Mouse (Mus musculus) left cerebral cortex, postnatal 36 days (tissue): Measurements from ENCODE around the gene Armt1. TPM values are rescaled to one million over a fixed set of nuclear protein-coding genes. Genes with fewer than 3 reads are reported as not detected.

ENCODE experiments used
- DNase-seq, 2 experiments: peaks; one replicate each; pipeline ENCODE4 v3.0.0; 2021 to 2022; ENCODE audit warnings: low spot score in 2 of 2, mixed read lengths in 1 of 2
- intact Hi-C: fragments of 180-260 bp; cut with DNase I; formaldehyde crosslinking; loops from one replicate; pipeline ENCODE4 v1.15.1; 2025
- total RNA-seq, 2 experiments: library from RNA; stranded (reverse); gene quantifications; 2 replicates each; pipeline ENCODE4 v1.2.3; 2021

Armt1 gene
- 10 to 100 TPM; 20.7 to 22.4 TPM for total RNA-seq

DNA sequence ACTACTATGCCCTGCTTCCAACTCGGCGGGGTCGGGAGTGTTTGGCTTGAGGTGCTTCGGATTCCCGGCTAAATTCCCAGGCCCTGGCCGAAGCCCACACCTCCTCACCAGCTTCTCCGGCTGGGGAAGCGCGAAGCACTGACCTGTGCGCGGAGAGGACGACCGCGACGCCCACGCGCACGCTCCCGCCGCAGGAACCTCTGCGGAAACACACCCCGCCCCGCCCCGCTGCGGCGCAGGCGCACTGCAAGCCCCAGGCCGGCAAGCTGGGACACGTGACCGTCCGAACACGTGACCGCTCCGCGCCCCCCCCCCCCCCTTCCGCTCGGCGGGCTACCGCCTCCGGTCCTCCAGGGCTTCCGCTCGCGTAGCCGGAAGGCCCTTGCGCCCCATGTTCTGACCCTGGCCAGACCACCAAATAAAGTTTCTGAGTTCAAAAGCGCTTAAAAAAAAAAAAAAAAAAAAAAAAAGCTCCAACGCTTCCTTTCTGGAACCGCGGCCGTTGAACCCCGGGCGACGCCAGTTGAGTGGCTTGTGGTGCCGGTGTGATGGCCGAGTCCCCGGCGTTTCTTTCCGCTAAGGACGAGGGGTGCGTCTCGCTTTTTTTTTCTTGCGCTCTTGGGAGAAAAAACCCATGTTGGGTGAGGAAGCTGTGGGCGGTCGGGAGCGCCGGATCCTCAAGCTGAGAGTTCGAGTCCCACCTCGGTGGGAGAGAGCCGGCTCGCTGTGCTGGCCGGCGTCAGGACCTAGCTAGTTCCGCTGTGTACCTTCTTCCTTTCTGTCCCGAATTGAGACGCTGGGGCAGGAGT is at the start of gene Armt1, which contains the start of gene Rmnd1:
TSS of gene Armt1 (plus strand) at position 345 of the 809 bp plus-strand sequence.
TSS of gene Rmnd1 (minus strand) at position 266 of the 809 bp plus-strand sequence.
- DNase-seq: peak; percentile 96 to 97
- intact Hi-C loops: loop anchor here (5.0 kb wide), 1 partner anchor 45 kb away; the partner anchor contains the start of gene Zbtb2

DNA sequence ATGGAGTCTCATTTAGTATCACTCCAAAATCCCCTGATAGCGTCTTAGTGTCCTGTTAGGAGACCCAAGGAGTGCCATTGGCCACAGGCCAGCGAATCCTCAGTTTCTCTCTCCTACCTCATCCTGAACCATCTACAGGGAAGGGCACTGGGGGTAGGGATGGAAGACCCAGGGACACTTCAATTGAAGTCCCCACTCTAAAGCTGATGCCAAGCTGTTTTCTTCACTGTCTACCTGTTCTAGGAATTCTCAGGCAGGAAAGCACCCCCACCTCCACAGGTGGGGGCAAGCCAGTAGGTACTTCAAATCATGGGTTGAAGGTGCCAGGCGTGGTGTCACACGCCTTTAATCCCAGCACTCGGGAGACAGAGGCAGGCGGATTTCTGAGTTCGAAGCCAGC is 48.0 kb upstream of the Armt1 start:
- intact Hi-C loops: no loop called here

DNA sequence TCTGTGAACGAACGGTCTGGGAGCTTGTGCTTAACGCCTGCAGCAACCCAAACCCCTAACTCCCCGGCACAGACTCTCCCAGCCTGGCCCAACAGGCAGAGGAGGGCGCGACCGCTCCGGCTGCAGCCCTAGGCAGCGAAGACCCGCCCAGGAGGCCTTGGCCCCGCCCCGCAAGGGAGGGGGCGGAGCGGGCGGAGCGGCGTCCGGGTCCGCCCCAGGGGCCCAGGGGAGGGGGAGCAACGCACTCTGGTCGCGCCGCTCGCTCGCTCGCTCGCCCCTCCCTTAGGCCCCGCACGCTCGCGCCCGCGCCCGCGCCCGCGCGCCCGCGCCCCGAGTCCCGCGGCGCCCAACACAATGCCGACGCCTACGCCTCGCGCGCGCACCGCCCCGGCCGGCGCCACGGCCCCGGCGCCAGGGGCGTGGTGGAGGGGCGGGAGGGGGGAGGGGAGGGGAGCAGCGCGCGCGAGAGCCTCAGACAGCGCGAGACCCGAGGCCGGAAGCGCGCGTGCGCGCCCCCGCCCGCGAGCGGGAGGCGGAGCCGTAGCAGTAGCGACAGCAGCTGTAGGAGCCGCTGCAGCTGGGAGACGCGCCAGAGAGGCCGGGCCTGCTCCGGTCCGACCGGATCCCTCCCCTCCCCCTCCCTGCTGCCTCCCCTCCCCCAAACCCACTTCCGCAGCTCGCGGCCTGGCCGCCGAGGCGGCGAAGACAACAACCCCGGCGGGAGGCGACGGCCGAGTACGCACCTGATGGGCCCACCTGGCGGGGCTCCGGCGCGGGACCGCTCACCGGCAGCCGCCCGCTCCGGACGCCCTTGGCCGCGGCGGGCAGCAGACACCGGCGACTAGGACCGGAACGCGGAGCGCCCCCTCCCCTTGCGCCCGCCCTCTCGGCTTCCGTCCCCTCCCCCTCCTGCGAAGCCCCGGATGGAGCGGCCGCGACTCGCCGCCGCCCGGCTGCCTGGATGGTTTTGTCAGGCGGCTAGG is 45.4 kb upstream of the Armt1 start:
- intact Hi-C loops: loop anchor here (5.0 kb wide), 1 partner anchor 45 kb away; the partner anchor contains the start of genes Armt1 and Rmnd1
- peak; percentile 92 to 95 for DNase-seq

More for the DNA sequence above, 48.0 kb upstream of the Armt1 start:
- DNase-seq: no peak

DNA sequence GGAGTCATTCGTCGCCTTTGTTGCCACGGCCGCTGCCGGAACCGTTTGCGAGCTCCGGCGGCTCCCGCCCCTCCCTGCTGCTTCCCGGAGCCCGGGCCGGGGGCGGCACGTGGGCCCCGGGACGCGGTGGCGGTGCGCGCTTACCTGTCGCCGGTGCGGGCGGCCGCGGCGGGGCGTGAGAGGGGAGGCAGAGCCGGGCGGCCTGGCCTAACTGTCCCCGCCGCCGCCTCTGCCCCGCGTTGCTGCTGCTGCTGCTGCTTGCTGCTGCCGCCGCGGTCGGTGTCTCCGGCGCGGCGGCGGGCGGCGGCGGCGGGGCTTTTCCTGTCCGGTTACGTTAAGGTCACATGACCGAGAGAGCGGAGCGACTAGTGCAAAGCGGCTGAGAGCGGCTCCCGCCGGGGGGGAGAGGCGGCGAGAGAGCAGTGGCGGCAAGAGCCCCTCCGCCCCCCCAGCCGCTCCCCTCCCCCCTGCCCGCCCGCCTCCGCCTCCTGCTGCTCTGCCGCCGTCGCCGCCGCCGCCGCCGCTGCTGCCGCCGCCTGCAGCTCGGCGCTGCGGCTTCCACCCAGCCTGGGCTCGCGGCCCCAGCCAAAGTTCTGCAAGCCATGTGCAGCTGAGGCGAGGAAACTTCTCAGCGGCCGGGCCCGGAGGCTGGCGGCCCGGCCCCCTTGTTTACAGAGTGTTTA is 44.4 kb upstream of the Armt1 start, which contains the start of gene Zbtb2:
TSS of gene Zbtb2 (minus strand) at position 408 of the 683 bp plus-strand sequence.
- DNase-seq: peak; percentile 59 to 72
- intact Hi-C loops: loop anchor here (5.0 kb wide), 1 partner anchor 44 kb away; the partner anchor contains the start of genes Armt1 and Rmnd1

DNA sequence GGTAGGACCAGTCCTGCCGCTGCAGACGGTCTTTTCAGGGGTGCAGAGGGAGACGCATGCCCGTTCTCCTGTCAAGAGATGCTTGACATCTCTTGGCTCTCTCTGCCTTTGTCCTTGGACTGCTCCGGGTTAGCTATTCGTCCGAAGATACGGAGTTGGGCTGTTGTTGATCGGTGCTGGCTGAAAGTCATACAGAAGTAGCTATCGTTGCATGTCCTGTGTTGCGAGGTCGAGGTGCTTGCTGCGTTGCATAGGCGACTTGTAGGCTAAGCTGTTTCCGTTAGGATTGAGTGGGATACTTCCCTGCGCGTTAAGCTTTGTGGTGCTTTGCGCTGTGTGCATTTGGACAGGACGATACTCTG is 43.9 kb upstream of the Armt1 start:
- intact Hi-C loops: loop anchor here (5.0 kb wide), 1 partner anchor 44 kb away; the partner anchor contains the start of genes Armt1 and Rmnd1

DNA sequence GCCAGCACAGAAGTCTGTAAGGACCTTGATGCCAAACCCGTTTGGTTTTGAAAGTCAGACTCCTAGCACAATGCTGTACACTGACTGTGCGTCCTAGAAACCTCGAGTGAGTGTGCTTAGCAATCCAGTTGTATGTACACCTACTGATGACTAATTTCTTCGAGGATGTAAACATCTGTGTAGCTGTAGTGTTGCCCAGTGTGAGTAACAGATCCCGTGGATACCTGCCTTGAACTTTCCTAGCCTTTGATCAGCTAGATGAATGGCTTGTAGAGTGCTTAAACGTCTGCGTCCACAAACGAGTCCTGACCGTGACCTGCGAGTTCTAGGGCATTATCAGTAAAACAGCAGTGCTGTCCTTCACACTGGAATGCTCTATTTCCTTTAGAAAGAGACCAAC is 43.2 kb upstream of the Armt1 start:
- DNase-seq: no peak
- intact Hi-C loops: loop anchor here (5.0 kb wide), 1 partner anchor 43 kb away; the partner anchor contains the start of genes Armt1 and Rmnd1

More for the DNA sequence above, 43.9 kb upstream of the Armt1 start:
- peak in 1 of 2 experiments; percentile 24 for DNase-seq

DNA sequence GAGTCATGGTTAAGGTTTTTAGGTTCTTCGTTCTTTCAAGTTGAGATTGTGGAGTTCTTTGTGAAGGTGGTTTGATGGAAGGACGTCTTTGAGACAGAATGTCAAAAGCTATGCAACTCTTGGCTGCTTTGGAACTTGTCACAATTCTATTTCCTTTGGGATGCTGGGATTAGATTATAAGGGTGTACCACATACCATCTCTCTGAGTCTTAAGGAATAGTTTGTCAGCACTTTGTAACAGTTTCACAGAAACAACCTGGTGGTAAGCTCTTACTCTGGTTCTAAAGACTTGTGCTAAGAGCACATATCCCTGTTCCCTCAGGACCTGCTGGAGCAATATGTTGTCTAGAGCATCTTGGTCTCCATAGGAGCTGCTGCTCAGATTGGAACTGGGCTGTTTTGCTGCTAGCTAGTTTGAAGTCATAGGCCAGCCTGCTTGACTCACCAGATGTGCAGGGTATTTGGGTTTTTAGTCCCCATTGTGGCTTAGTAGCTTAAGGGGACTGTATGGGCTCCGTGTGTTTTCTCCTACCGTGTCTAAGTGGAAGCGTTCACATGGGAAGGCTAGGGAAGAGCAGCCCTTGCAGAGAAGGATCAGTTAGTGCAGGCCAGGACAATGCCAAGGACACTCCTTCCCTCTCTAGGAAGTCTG is 42.7 kb upstream of the Armt1 start:
- intact Hi-C loops: loop anchor here (5.0 kb wide), 1 partner anchor 43 kb away; the partner anchor contains the start of genes Armt1 and Rmnd1
- no peak for DNase-seq

DNA sequence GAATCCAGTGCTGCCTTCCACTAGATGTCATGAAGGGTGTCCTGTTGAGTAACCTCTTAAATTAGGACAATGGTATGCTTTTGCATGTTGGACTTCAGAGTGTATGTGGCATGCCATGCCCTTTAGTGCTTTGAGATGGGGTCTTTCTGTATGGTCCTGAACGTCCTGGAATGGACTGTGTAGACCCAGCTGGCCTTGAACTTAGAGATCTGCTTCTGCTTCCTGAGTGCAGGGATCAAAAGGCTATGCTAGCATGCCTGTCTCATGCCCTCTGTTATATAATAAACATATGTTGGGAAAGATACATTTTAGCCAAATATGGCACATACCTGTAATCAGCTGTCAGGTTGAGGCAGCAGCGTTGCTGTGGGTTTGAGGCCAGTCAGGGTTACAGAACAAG is 41.7 kb upstream of the Armt1 start:
- intact Hi-C loops: no loop called here
- DNase-seq: no peak

DNA sequence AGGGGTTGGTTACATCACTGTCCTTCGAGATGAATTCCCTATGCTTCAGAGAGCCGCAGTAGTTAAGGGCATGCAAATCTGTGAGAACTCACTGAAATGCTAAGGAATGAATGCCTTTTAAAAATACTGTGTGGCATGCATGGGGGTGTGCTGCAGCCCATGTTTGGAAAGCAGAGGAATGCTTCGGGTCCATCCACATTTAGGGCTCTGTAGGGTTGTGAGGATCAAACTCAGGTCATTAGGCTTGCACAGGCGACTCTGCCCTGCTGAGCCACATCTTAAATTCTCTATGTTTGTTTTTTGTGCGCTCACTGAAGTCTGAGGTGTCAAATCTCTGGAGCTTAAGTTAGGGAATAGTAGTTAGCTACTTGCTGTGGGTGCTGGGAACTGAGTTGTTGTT is 41.2 kb upstream of the Armt1 start:
- intact Hi-C loops: no loop called here
- no peak for DNase-seq

DNA sequence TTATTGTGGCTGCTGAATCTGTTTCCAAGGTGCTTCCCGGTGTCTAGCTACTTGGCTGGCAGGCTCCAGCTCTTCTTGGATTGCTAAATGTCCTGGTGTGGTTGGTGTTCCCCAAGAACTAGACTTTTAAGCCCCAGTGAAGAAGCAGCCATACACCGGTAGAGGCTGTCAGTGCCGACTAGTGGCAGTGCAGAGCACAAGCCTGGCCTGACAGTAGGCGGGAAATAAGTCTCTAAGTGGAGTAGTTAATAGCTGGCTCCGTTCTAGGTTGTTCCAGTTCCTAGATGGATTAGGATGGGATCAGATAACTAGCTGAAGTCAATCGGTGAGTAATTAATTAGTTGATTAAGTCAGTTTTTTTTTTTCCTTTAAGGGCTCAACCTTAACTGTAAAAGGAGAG is 40.4 kb upstream of the Armt1 start:
- DNase-seq: no peak
- intact Hi-C loops: no loop called here

DNA sequence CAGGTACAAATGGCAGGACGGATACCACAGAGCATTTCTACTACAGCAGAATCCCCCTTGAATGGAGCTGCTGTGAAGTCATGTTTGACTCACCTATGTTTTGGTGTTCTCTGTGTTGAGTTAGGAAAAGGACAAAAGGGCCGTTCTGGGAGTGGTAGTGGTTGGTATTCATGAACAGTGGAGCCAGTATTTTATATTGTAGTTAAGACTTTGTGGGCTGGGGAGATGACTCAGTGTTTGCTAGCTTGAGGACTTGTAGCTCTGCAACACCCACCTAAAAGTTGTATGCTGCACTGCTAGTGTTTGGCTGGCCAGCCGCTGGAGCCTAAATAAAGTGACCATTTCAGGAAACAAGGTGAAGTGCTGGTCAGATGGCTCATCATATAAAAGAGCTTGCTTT is 36.9 kb upstream of the Armt1 start:
- intact Hi-C loops: no loop called here
- DNase-seq: no peak

DNA sequence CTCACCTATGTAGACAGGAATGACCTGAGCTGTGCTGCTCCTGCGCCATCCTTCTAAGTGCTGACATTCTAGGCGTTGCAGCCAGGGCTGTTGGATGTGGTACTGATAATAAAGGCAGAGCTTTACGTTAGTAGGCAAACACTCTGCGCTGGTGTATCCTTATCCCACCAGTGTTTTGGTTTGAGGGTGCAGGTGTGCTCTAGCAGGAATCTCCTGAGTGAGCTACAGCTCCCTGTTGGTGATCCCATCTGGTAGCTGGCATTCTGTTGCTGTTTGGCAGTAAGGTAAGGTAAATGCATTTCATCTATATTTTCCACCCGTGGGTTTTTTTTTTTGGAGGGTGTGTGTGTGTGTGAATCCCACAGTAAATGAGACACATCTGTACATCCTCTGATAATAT is 34.2 kb upstream of the Armt1 start:
- no peak for DNase-seq
- intact Hi-C loops: no loop called here

DNA sequence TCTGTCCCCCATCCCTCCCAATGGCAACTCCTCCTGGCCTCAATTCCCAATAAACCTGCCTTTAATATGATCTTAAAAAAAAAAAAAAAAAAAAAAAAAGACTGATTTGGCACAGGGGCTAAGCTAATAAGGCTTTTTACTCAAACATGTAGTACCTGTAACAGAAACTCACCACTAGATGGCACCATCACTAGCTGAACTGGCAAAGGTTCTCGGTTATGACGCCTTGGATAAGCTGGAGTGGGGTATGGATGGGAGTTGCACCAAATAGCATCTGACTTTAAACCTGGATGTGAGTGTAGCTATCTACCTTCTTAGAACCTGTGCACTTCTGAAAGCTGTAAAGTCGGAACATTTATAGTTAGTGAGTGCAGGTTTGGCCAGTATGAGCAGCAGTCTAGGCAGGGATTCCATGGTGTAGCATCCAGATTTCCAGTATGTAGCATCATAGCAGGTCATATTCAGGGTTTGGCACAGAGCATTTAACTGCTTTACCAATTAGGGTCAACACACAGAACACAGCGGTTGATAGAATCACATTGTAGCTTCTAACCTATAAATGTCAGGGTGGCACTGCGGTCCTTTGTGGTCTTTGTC is 27.3 kb upstream of the Armt1 start:
- intact Hi-C loops: no loop called here
- no peak for DNase-seq

DNA sequence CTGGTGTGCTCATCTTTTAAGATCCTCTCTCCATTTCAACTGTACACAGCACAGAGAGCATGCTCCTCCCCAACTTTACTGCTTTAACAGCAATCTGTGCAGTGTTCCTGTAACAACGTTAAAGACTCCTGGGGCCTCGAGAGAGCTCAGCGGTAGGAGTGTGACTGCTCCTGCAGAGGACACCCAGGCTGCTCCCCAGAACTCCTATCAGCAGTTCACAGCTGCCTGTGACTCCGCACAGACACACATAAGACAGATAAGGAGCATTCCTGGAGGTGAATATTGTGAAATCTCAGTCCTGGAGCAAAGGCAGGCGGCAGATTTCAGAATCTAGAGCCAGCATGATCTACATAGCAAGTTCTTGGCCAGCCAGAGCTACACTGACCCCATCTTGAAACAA is 26.8 kb upstream of the Armt1 start:
- intact Hi-C loops: no loop called here
- no peak for DNase-seq

DNA sequence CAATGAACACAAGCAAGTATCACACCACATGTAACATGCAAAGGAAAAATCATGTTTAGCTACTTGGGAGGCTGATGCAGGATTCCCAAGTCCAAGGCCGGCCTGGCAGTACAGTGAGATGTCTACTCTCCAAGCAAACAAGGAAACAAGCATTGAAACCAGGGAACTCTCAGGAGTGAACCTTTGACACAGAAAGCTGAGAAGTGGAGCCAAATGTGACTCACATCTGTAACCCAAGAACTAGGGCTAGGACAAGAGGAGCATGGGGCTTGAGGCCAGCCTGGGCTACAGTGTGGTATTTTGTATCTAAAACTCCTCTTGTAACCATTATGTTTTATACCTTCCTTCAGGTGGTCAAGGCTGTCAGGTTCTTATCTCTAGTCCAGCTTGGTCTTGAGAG is 25.1 kb upstream of the Armt1 start:
- intact Hi-C loops: no loop called here
- DNase-seq: no peak

DNA sequence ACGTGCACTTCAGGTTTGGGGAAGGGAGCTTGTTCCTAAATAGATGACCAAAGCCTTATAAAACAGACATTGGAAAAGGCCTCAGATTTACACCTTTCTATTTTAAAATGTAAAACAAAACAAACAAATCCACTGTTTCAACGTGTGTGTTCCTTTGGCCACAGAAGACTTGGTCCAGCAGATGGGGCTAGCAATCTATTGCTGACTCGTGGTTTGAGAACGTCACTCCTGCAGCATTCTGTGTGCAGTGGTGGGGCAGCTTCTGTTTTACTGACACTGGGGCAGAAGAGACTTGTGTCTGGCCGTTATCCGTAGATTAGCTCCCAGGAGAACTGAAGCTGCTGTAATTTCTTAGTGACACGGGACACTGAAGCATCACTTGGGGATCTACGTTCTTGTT is 7.0 kb upstream of the Armt1 start:
- no peak for DNase-seq
- intact Hi-C loops: no loop called here

DNA sequence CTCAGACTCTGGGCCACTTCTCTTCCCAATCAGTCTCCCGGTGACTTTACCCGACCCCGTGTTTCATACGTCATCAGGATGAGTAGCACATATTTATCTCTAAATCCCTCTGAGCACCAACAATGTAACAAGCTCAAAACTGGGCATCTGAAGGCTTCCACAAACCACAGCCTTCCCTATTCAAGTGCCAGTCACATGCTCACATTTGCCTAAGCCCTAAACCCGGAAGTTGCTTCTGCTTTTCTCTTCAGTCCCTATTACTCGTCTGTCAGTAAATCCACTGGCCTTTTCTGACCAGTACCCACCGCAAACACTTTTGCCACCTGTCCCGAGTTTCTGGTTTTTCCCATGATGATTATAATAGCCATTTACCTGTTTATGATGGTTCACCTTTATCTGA is 1.9 kb upstream of the Armt1 start:
- intact Hi-C loops: loop anchor here (5.0 kb wide), 1 partner anchor 43 kb away; the partner anchor contains the start of gene Zbtb2
- no peak for DNase-seq

DNA sequence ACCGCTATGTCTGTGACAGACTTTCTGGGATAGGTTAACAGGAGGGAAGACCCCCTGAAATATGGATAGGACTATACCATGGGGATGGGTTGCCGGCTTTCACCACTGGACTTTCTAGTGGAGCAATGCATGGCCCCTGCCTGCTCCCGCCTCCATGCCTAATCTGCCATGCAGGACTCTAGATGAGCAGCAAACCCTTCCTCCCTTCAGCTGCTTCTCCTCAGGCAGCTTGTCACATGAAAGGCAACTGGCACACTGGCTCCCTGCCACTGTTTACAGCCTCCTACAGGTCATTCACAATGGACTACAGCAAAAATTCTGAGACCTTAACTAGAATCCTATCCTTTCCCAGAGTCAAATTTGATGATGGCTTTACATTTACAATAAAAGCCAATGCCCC is 1.4 kb upstream of the Armt1 start:
- no peak for DNase-seq

More for the DNA sequence above, 1.4 kb upstream of the Armt1 start:
- intact Hi-C loops: loop anchor here (5.0 kb wide), 1 partner anchor 44 kb away; the partner anchor contains the start of gene Zbtb2
